Comparison of ENCODE assay signal across 13 mouse cellular contexts in the genomic region with DNA sequence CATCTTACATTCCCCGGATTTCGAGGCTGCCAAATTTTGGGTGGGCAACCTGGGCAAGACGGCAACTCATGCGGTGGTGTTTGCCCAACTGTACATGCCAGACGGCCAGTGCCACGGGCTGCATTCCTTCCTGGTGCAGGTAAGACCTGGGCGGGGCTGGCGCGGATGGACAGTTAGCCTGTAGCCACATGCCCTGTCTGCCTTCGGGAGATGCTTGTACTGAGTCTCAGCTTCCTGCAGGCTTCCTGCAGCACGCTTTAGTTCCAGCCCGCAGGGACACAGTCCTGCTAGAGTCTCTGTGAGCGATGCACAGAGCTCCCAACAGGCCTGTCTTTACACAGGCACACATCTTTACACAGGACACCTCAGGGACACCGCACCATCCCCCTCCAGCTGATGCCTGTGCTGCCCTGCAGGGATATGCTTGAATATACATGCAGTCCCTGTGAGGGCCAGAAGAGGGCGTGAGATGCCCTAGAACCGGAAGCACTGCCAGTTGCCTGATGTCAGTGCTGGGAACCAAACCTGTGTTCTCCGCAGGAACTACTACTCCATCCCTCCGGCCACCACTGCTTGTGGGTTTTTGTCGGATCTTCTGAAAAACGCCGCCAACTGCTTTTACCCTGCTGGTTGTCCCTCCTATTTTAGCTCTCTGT. TPM values are rescaled to one million over a fixed set of nuclear protein-coding genes. Genes with fewer than 3 reads are reported as not detected.
DNase-seq lines count a peak whose midpoint lies in the region; ATAC-seq and TF ChIP-seq lines count a peak whose summit lies in the region.
"Had no signal": no experiment of that assay in that cellular context is flagged by ENCODE, and none has a peak within 500 bp of the region (broad histone marks: within the 10 kb centered on the region; RNA-seq: fewer than 3 reads in every experiment).

No protein-coding gene starts in this region.

- no peak overlapping the region for H3K27ac ChIP-seq in liver, embryonic 14.5 days
- no peak overlapping the region for H3K27ac ChIP-seq in liver, embryonic 12.5 days
- no peak overlapping the region for H3K27ac ChIP-seq in forebrain, embryonic 13.5 days
- H3K27ac ChIP-seq: embryonic facial prominence, embryonic 12.5 days had no signal

- H3K9me3 ChIP-seq in liver, embryonic 14.5 days (ENCODE audit: control insufficient read depth, low read length): no peaks in the 10 kb centered on the region
- H3K9me3 ChIP-seq in liver, embryonic 12.5 days (replicated peaks): no peaks in the 10 kb centered on the region
- peaks cover 9% of the 10 kb centered on the region for H3K9me3 ChIP-seq in E14TG2a.4 (ENCODE audit: low read length)
- H3K9me3 ChIP-seq in forebrain, embryonic 13.5 days (replicated peaks): peaks cover 9% of the 10 kb centered on the region
- H3K9me3 ChIP-seq: embryonic facial prominence, embryonic 12.5 days had no signal

- no peak for ATAC-seq in CD4-positive, CD25-positive, alpha-beta regulatory T cell, adult 4 months
- no peak for ATAC-seq in liver, embryonic 14.5 days (ENCODE audit: insufficient read depth)
- no peak for ATAC-seq in liver, embryonic 12.5 days
- ATAC-seq in erythroblast, adult 5-6 weeks (replicated peaks; ENCODE audit: low FRiP score, poor library complexity, severe bottlenecking): 0 out of 2 replicates have a peak, but pooled peaks have one; percentile 41
- no peak for ATAC-seq in forebrain, embryonic 13.5 days

- no peak overlapping the region for H3K4me3 ChIP-seq in liver, embryonic 14.5 days (ENCODE audit: insufficient read depth in 1 of 2, low read depth in 2 of 2, low read length in 2 of 2)
- no peak overlapping the region for H3K4me3 ChIP-seq in liver, embryonic 12.5 days
- H3K4me3 ChIP-seq in E14TG2a.4 (replicated peaks; ENCODE audit: low read length): no peak overlapping the region
- no peak overlapping the region for H3K4me3 ChIP-seq in forebrain, embryonic 13.5 days
- H3K4me3 ChIP-seq: embryonic facial prominence, embryonic 12.5 days had no signal

- no peak overlapping the region for H3K9ac ChIP-seq in liver, embryonic 14.5 days (replicated peaks)
- H3K9ac ChIP-seq in liver, embryonic 12.5 days: no peak overlapping the region
- H3K9ac ChIP-seq in forebrain, embryonic 13.5 days: no peak overlapping the region
- H3K9ac ChIP-seq: embryonic facial prominence, embryonic 12.5 days had no signal

- no peak for TF ChIP-seq EP300 in liver, embryonic 14.5 days (IDR thresholded peaks at IDR 0.05; ENCODE audit: low read depth)

- peak; percentile 68 for TF ChIP-seq CTCF in liver, embryonic 14.5 days (IDR thresholded peaks at IDR 0.05; ENCODE audit: low read depth)
- TF ChIP-seq CTCF in E14TG2a.4 (conservative IDR thresholded peaks at IDR 0.05; ENCODE audit: low read length): peak; percentile 53

- DNase-seq in CD4-positive, CD25-positive, alpha-beta regulatory T cell, adult 2 months (ENCODE audit: low read depth, low spot score): peak; percentile 48
- no peak for DNase-seq in liver, embryonic 14.5 days (ENCODE audit: low read depth in 3 of 3, low spot score in 3 of 3)
- DNase-seq in frontal cortex, postnatal 25 days (ENCODE audit: low spot score in 2 of 2): no peak
- DNase-seq: cerebellum, adult 18-20 months; lung, postnatal 10 days; retina, postnatal 1 day; thymus, postnatal 25 days had no signal

- H3K36me3 ChIP-seq in liver, embryonic 14.5 days (replicated peaks; ENCODE audit: control insufficient read depth, insufficient read depth, low read depth): no peaks in the 10 kb centered on the region
- H3K36me3 ChIP-seq in liver, embryonic 12.5 days: peaks cover 47% of the 10 kb centered on the region
- peaks cover 26% of the 10 kb centered on the region for H3K36me3 ChIP-seq in E14TG2a.4 (ENCODE audit: insufficient read depth, low read length)
- H3K36me3 ChIP-seq in forebrain, embryonic 13.5 days (ENCODE audit: poor library complexity, severe bottlenecking): peaks cover 75% of the 10 kb centered on the region

- WGBS in liver, embryonic 14.5 days (ENCODE audit: insufficient replicate concordance): 71% methylated on average over 21 of the region's 21 CpGs
- WGBS in liver, embryonic 12.5 days (ENCODE audit: insufficient replicate concordance): 78% methylated on average over 21 of the region's 21 CpGs
- 81% methylated on average over 21 of the region's 21 CpGs for WGBS in forebrain, embryonic 13.5 days

- H3K4me1 ChIP-seq in liver, embryonic 14.5 days (replicated peaks; ENCODE audit: control insufficient read depth in 2 of 2, insufficient read depth in 2 of 2, low read length in 1 of 2): no peaks in the 10 kb centered on the region
- no peaks in the 10 kb centered on the region for H3K4me1 ChIP-seq in liver, embryonic 12.5 days
- H3K4me1 ChIP-seq in E14TG2a.4 (replicated peaks; ENCODE audit: low read depth, low read length): peaks cover 11% of the 10 kb centered on the region
- no peaks in the 10 kb centered on the region for H3K4me1 ChIP-seq in forebrain, embryonic 13.5 days
- H3K4me1 ChIP-seq: embryonic facial prominence, embryonic 12.5 days had no signal

- no peak overlapping the region for H3K4me2 ChIP-seq in liver, embryonic 14.5 days (ENCODE audit: low read depth)
- no peak overlapping the region for H3K4me2 ChIP-seq in liver, embryonic 12.5 days
- H3K4me2 ChIP-seq in forebrain, embryonic 13.5 days: no peak overlapping the region
- H3K4me2 ChIP-seq: embryonic facial prominence, embryonic 12.5 days had no signal

- H3K27me3 ChIP-seq in liver, embryonic 14.5 days (ENCODE audit: control insufficient read depth, insufficient read depth, low read length): no peaks in the 10 kb centered on the region
- H3K27me3 ChIP-seq in liver, embryonic 12.5 days (replicated peaks): no peaks in the 10 kb centered on the region
- no peaks in the 10 kb centered on the region for H3K27me3 ChIP-seq in E14TG2a.4 (ENCODE audit: insufficient read depth, low read length)
- no peaks in the 10 kb centered on the region for H3K27me3 ChIP-seq in forebrain, embryonic 13.5 days
- H3K27me3 ChIP-seq: embryonic facial prominence, embryonic 12.5 days had no signal

RNA-seq across cellular contexts. Expression of gene Acox3, which starts 9.4 kb away (rescaled TPM):
- 10 to 100 TPM; 19.1 to 42.0 TPM for polyA plus RNA-seq in CD4-positive, CD25-positive, alpha-beta regulatory T cell, adult 4 months (2017; shearing (Covaris generic))
- polyA plus RNA-seq in liver, embryonic 14.5 days (2012; rRNA removed): 3.4 and 3.6 TPM in 2 replicates
- polyA plus RNA-seq in liver, embryonic 14.5 days (2014; fragmentation: Nextera tagmentation; extraction: Ambion mirVana): 2.5 and 3.2 TPM in 2 replicates
- polyA plus RNA-seq in liver, embryonic 12.5 days (2016; fragmentation: Nextera tagmentation; extraction: Ambion mirVana): 4.1 and 4.4 TPM in 2 replicates
- total RNA-seq in erythroblast, adult 5-6 weeks (2015; ENCODE audit: low replicate concordance): 14.2 and 22.1 TPM in 2 replicates
- 7.4 and 14.2 TPM in 2 replicates for total RNA-seq in erythroblast, adult 5-6 weeks (2017; ENCODE audit: low replicate concordance)
- 12.0 and 15.6 TPM in 2 replicates for polyA plus RNA-seq in forebrain, embryonic 13.5 days (2015; fragmentation: Nextera tagmentation; extraction: Ambion mirVana)

RNA-seq across cellular contexts. Expression of gene Trmt44, which starts 17.3 kb away (rescaled TPM):
- polyA plus RNA-seq in CD4-positive, CD25-positive, alpha-beta regulatory T cell, adult 4 months (2017; shearing (Covaris generic)): 1 to 10 TPM; 2.5 to 2.9 TPM
- 1.5 and 2.0 TPM in 2 replicates for polyA plus RNA-seq in liver, embryonic 14.5 days (2012; rRNA removed)
- polyA plus RNA-seq in liver, embryonic 14.5 days (2014; fragmentation: Nextera tagmentation; extraction: Ambion mirVana): 1.8 and 2.3 TPM in 2 replicates
- polyA plus RNA-seq in liver, embryonic 12.5 days (2016; fragmentation: Nextera tagmentation; extraction: Ambion mirVana): 5.0 and 5.3 TPM in 2 replicates
- 0.42 and 2.1 TPM in 2 replicates for total RNA-seq in erythroblast, adult 5-6 weeks (2015; ENCODE audit: low replicate concordance)
- total RNA-seq in erythroblast, adult 5-6 weeks (2017; ENCODE audit: low replicate concordance): 2.0 and 4.3 TPM in 2 replicates
- polyA plus RNA-seq in forebrain, embryonic 13.5 days (2015; fragmentation: Nextera tagmentation; extraction: Ambion mirVana): 7.3 and 9.1 TPM in 2 replicates
